8 mouse cellular contexts compared by ENCODE assay signal in the genomic region with DNA sequence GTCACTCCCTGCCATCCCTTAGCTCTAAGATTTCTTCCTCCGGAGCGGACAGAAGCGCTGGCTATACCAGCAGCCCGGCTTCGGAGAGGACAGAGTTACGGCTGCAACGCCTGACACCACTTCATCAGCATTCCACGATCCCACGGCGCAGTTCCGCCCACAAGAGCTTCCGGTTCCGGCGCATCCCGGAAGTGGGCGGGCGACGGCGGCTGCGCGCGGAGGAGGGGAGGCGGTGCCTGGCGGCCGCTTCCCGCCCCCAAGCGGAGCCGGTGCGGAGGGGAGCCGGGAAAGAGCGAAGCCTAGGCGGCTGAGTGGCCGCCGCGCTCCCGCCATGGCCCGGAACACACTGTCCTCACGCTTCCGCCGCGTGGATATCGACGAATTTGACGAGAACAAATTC. TPM values are rescaled to one million over a fixed set of nuclear protein-coding genes. Genes with fewer than 3 reads are reported as not detected.
DNase-seq lines count a peak whose midpoint lies in the region; ATAC-seq and TF ChIP-seq lines count a peak whose summit lies in the region.

No protein-coding gene starts in this region.

- H3K4me1 ChIP-seq in cerebellum, adult 2 months (ENCODE audit: control insufficient read depth, insufficient read depth, low read length): peaks cover 12% of the 10 kb centered on the region
- H3K4me1 ChIP-seq in forebrain, postnatal 0 days (ENCODE audit: insufficient read depth): peaks cover 24% of the 10 kb centered on the region
- H3K4me1 ChIP-seq in lung, embryonic 14.5 days (ENCODE audit: insufficient read depth): peaks cover 12% of the 10 kb centered on the region; the same call in 1 of the 2 replicates

- no peaks in the 10 kb centered on the region for H3K27me3 ChIP-seq in cerebellum, adult 2 months (ENCODE audit: control insufficient read depth, insufficient read depth, low read length)
- no peaks in the 10 kb centered on the region for H3K27me3 ChIP-seq in forebrain, postnatal 0 days (ENCODE audit: insufficient read depth, low read length)
- H3K27me3 ChIP-seq in lung, embryonic 14.5 days (ENCODE audit: insufficient read depth, low read length): no peaks in the 10 kb centered on the region

- peaks cover 10% of the 10 kb centered on the region for H3K36me3 ChIP-seq in forebrain, postnatal 0 days (ENCODE audit: insufficient read depth)
- H3K36me3 ChIP-seq in lung, embryonic 14.5 days (ENCODE audit: insufficient read depth): peaks cover 30% of the 10 kb centered on the region

- peak; percentile 80 for DNase-seq in MEL-GATA-1-ER (ENCODE audit: extremely low read depth, low read depth)
- peak; percentile 94 for DNase-seq in cerebellum, adult 2 months
- peak; percentile 94 for DNase-seq in forebrain, postnatal 0 days
- DNase-seq in heart, postnatal 4 days: peak; percentile 96
- peak; percentile 88 to 93 for DNase-seq in layer of hippocampus, adult 8-10 months (ENCODE audit: low spot score in 2 of 2)
- peak; percentile 97 for DNase-seq in lung, embryonic 14.5 days
- DNase-seq in testis, postnatal 14 days (ENCODE audit: low spot score): peak; percentile 94

- peak overlapping the region; percentile 96 for H3K4me3 ChIP-seq in cerebellum, adult 2 months (replicated peaks; ENCODE audit: insufficient read depth, low read depth, low read length)
- peak overlapping the region; percentile 82 for H3K4me3 ChIP-seq in forebrain, postnatal 0 days (ENCODE audit: low read depth, low read length)
- H3K4me3 ChIP-seq in lung, embryonic 14.5 days (ENCODE audit: low read depth, low read length): peak overlapping the region; percentile 89

- peak overlapping the region; percentile 91 for H3K9ac ChIP-seq in forebrain, postnatal 0 days
- H3K9ac ChIP-seq in lung, embryonic 14.5 days: peak overlapping the region; percentile 85

- peak; percentile 89 for ATAC-seq in forebrain, postnatal 0 days
- peak; percentile 85 for ATAC-seq in lung, embryonic 14.5 days (ENCODE audit: insufficient read depth)
- peak; percentile 53 for ATAC-seq in neutrophil, adult 5-6 weeks (ENCODE audit: extremely low read depth, insufficient number of reproducible peaks, low FRiP score, poor library complexity, severe bottlenecking)

- 0% methylated on average over 44 of the region's 44 CpGs for WGBS in cerebellum, adult 2 months
- WGBS in forebrain, postnatal 0 days: under 1% methylated on average over 44 of the region's 44 CpGs
- WGBS in lung, embryonic 14.5 days: under 1% methylated on average over 44 of the region's 44 CpGs

- no peaks in the 10 kb centered on the region for H3K9me3 ChIP-seq in forebrain, postnatal 0 days (ENCODE audit: low read length)
- H3K9me3 ChIP-seq in lung, embryonic 14.5 days (ENCODE audit: low read depth, low read length): no peaks in the 10 kb centered on the region

- peak; percentile 92 for TF ChIP-seq POLR2A in cerebellum, adult 2 months (IDR thresholded peaks at IDR 0.05; ENCODE audit: borderline replicate concordance, insufficient read depth, low read length)

- H3K27ac ChIP-seq in cerebellum, adult 2 months (ENCODE audit: insufficient read depth, low read length): peak overlapping the region; percentile 85
- H3K27ac ChIP-seq in forebrain, postnatal 0 days (ENCODE audit: low read depth, low read length): peak overlapping the region; percentile 92
- H3K27ac ChIP-seq in lung, embryonic 14.5 days (ENCODE audit: low read depth): peak overlapping the region; percentile 94

- H3K4me2 ChIP-seq in forebrain, postnatal 0 days (ENCODE audit: low read depth): peak overlapping the region; percentile 78
- H3K4me2 ChIP-seq in lung, embryonic 14.5 days: peak overlapping the region; percentile 81

- no peak for TF ChIP-seq CTCF in cerebellum, adult 2 months (IDR thresholded peaks at IDR 0.05; ENCODE audit: borderline replicate concordance, insufficient read depth, low read depth, low read length)
- peak; percentile 21; the same call in 1 of the 2 replicates for TF ChIP-seq CTCF in forebrain, postnatal 0 days (IDR thresholded peaks at IDR 0.05; ENCODE audit: low read depth)
- TF ChIP-seq CTCF in lung, embryonic 14.5 days (IDR thresholded peaks at IDR 0.05; ENCODE audit: low read depth): no peak

RNA-seq across cellular contexts. Expression of gene Rpl35, which starts 2.4 kb away (rescaled TPM):
- polyA plus RNA-seq in cerebellum, adult 2 months (2012; rRNA removed): 221 and 222 TPM in 2 replicates
- total RNA-seq in forebrain, postnatal 0 days (2014; rRNA removed): 128 and 358 TPM in 2 replicates
- polyA plus RNA-seq in forebrain, postnatal 0 days (2015; fragmentation: Nextera tagmentation; extraction: Ambion mirVana): 660 and 891 TPM in 2 replicates
- total RNA-seq in heart, postnatal 4 days (2021): 100 to 1,000 TPM; 455 to 469 TPM
- 100 to 1,000 TPM; 217 to 315 (median 252) TPM for total RNA-seq in layer of hippocampus, adult 8-10 months (2022)
- polyA plus RNA-seq in lung, embryonic 14.5 days (2014; fragmentation: Nextera tagmentation; extraction: Ambion mirVana): 935 and 1,086 TPM in 2 replicates
- total RNA-seq in neutrophil, adult 5-6 weeks (2017): 472 and 557 TPM in 2 replicates

RNA-seq across cellular contexts. Expression of gene Arpc5l, which starts 2.7 kb away (rescaled TPM):
- polyA plus RNA-seq in cerebellum, adult 2 months (2012; rRNA removed): 106 and 121 TPM in 2 replicates
- 80.0 and 92.4 TPM in 2 replicates for total RNA-seq in forebrain, postnatal 0 days (2014; rRNA removed)
- polyA plus RNA-seq in forebrain, postnatal 0 days (2015; fragmentation: Nextera tagmentation; extraction: Ambion mirVana): 167 and 170 TPM in 2 replicates
- total RNA-seq in heart, postnatal 4 days (2021): 10 to 100 TPM; 51.9 to 55.6 TPM
- 10 to 100 TPM; 83.2 to 99.9 (median 93.0) TPM for total RNA-seq in layer of hippocampus, adult 8-10 months (2022)
- 132 and 136 TPM in 2 replicates for polyA plus RNA-seq in lung, embryonic 14.5 days (2014; fragmentation: Nextera tagmentation; extraction: Ambion mirVana)
- 126 and 127 TPM in 2 replicates for total RNA-seq in neutrophil, adult 5-6 weeks (2017)

RNA-seq across cellular contexts. Expression of gene Wdr38, which starts 10.6 kb away (rescaled TPM):
- 1.00 and 1.4 TPM in 2 replicates for polyA plus RNA-seq in cerebellum, adult 2 months (2012; rRNA removed)
- total RNA-seq in forebrain, postnatal 0 days (2014; rRNA removed): 0.43 and 1.4 TPM in 2 replicates
- 0.38 and 0.64 TPM in 2 replicates for polyA plus RNA-seq in forebrain, postnatal 0 days (2015; fragmentation: Nextera tagmentation; extraction: Ambion mirVana)
- under 1 TPM; 0.11 to 0.17 TPM for total RNA-seq in heart, postnatal 4 days (2021)
- under 1 TPM; 0.45 to 0.83 (median 0.71) TPM for total RNA-seq in layer of hippocampus, adult 8-10 months (2022)
- polyA plus RNA-seq in lung, embryonic 14.5 days (2014; fragmentation: Nextera tagmentation; extraction: Ambion mirVana): 1.1 and 1.2 TPM in 2 replicates
- 0.61 and 1.4 TPM in 2 replicates for total RNA-seq in neutrophil, adult 5-6 weeks (2017)

RNA-seq across cellular contexts. Expression of gene Golga1, which starts 57.5 kb away (rescaled TPM):
- 43.3 and 44.2 TPM in 2 replicates for polyA plus RNA-seq in cerebellum, adult 2 months (2012; rRNA removed)
- total RNA-seq in forebrain, postnatal 0 days (2014; rRNA removed): 28.3 and 36.2 TPM in 2 replicates
- 19.6 and 23.9 TPM in 2 replicates for polyA plus RNA-seq in forebrain, postnatal 0 days (2015; fragmentation: Nextera tagmentation; extraction: Ambion mirVana)
- total RNA-seq in heart, postnatal 4 days (2021): 10 to 100 TPM; 20.0 to 22.4 TPM
- total RNA-seq in layer of hippocampus, adult 8-10 months (2022): 10 to 100 TPM; 27.3 to 44.0 (median 35.9) TPM
- polyA plus RNA-seq in lung, embryonic 14.5 days (2014; fragmentation: Nextera tagmentation; extraction: Ambion mirVana): 24.5 and 27.2 TPM in 2 replicates
- total RNA-seq in neutrophil, adult 5-6 weeks (2017): 41.7 and 42.6 TPM in 2 replicates

Comparison
In these comparisons a context has a peak if more than half of its experiments do, and no peak if none do; other contexts are left out.
1. Peak in every context shown above with its lines: DNase-seq, ATAC-seq, H3K4me3 ChIP-seq and H3K27ac ChIP-seq.